Mouse (Mus musculus): ENCODE data around the gene Hpgds. TPM values are rescaled to one million over a fixed set of nuclear protein-coding genes. Genes with fewer than 3 reads are reported as not detected.
A peak's percentile ranks its signal among the peaks of the same experiment; 100 is the strongest.

Hpgds gene
- polyA plus RNA-seq, 1 experiment from 2014 or later = 9.0 TPM

GRCm38 (mm10) chr6:65137802-65138201, 6.9 kb downstream of the Hpgds start:
- no peak overlapping the region for H3K4me2 ChIP-seq
- peak overlapping the region; percentile 18; the same call in 1 of the 2 replicates for H3K27ac ChIP-seq
- no peaks in the 10 kb centered on the region for H3K9me3 ChIP-seq
- H3K27me3 ChIP-seq = no peaks in the 10 kb centered on the region
- 0 out of 2 replicates have a peak, but pooled peaks have one; percentile 11 for ATAC-seq (ENCODE audit: low FRiP score)
- 22% methylated on average over 2 of the region's 2 CpGs for WGBS
- H3K9ac ChIP-seq = no peak overlapping the region
- H3K4me1 ChIP-seq (replicated peaks) = peaks cover 13% of the 10 kb centered on the region
- H3K36me3 ChIP-seq = no peaks in the 10 kb centered on the region
- H3K4me3 ChIP-seq = no peak overlapping the region

GRCm38 (mm10) chr6:65132376-65132775, 12.3 kb downstream of the Hpgds start:
- no peaks in the 10 kb centered on the region for H3K36me3 ChIP-seq
- H3K27me3 ChIP-seq = no peaks in the 10 kb centered on the region
- no peak overlapping the region for H3K27ac ChIP-seq
- no peak overlapping the region for H3K9ac ChIP-seq
- peaks cover 3% of the 10 kb centered on the region; the same call in 1 of the 2 replicates for H3K4me1 ChIP-seq (replicated peaks)
- 0 out of 2 replicates have a peak, but pooled peaks have one; percentile 49 for ATAC-seq (ENCODE audit: low FRiP score)
- no peaks in the 10 kb centered on the region for H3K9me3 ChIP-seq
- 32% methylated on average over 6 of the region's 6 CpGs for WGBS
- no peak overlapping the region for H3K4me2 ChIP-seq
- H3K4me3 ChIP-seq = no peak overlapping the region

- no peak overlapping the region for H3K9ac ChIP-seq
- no peak overlapping the region for H3K4me3 ChIP-seq
- H3K4me2 ChIP-seq = no peak overlapping the region
- no peak overlapping the region for H3K27ac ChIP-seq
- no peaks in the 10 kb centered on the region; the same call in 1 of the 2 replicates for H3K36me3 ChIP-seq
- peak; percentile 40 for ATAC-seq (ENCODE audit: low FRiP score)
- no peaks in the 10 kb centered on the region for H3K9me3 ChIP-seq
- H3K27me3 ChIP-seq = no peaks in the 10 kb centered on the region
- 16% methylated on average over 2 of the region's 2 CpGs for WGBS
- H3K4me1 ChIP-seq (replicated peaks) = no peaks in the 10 kb centered on the region
These were observed 18.5 kb downstream of the Hpgds start for GRCm38 (mm10) chr6:65126074-65126726.

- H3K27ac ChIP-seq = no peak overlapping the region
- H3K9ac ChIP-seq = no peak overlapping the region
- H3K36me3 ChIP-seq = peaks cover 50% of the 10 kb centered on the region
- H3K4me1 ChIP-seq (replicated peaks) = no peaks in the 10 kb centered on the region
- no peak overlapping the region for H3K4me3 ChIP-seq
- no peaks in the 10 kb centered on the region for H3K27me3 ChIP-seq
- WGBS = 97% methylated on average over 1 of the region's 1 CpGs
- ATAC-seq (ENCODE audit: low FRiP score) = no peak
- H3K4me2 ChIP-seq = no peak overlapping the region
- H3K9me3 ChIP-seq = no peaks in the 10 kb centered on the region
These were observed 27.2 kb downstream of the Hpgds start for GRCm38 (mm10) chr6:65117540-65117939.

- WGBS = 91% methylated on average over 2 of the region's 2 CpGs
- no peak overlapping the region for H3K4me3 ChIP-seq
These were observed 29.8 kb downstream of the Hpgds start for GRCm38 (mm10) chr6:65114902-65115301.

GRCm38 (mm10) chr6:65079139-65079538, 65.6 kb downstream of the Hpgds start:
- H3K4me1 ChIP-seq (replicated peaks) = no peaks in the 10 kb centered on the region
- no peaks in the 10 kb centered on the region for H3K9me3 ChIP-seq
- H3K27ac ChIP-seq = no peak overlapping the region
- peaks cover 43% of the 10 kb centered on the region for H3K36me3 ChIP-seq
- WGBS = 97% methylated on average over 1 of the region's 1 CpGs
- H3K4me2 ChIP-seq = no peak overlapping the region
- ATAC-seq (ENCODE audit: low FRiP score) = no peak
- no peaks in the 10 kb centered on the region for H3K27me3 ChIP-seq
- no peak overlapping the region for H3K4me3 ChIP-seq
- H3K9ac ChIP-seq = no peak overlapping the region

More at GRCm38 (mm10) chr6:65114902-65115301, 29.8 kb downstream of the Hpgds start:
- H3K27ac ChIP-seq = no peak overlapping the region
- peaks cover 60% of the 10 kb centered on the region for H3K36me3 ChIP-seq
- no peaks in the 10 kb centered on the region for H3K4me1 ChIP-seq (replicated peaks)
- no peak overlapping the region for H3K4me2 ChIP-seq
- H3K9me3 ChIP-seq = no peaks in the 10 kb centered on the region
- no peaks in the 10 kb centered on the region for H3K27me3 ChIP-seq
- H3K9ac ChIP-seq = no peak overlapping the region
- ATAC-seq (ENCODE audit: low FRiP score) = no peak

GRCm38 (mm10) chr6:65075201-65075600, 69.5 kb downstream of the Hpgds start:
- WGBS = 83% methylated on average over 2 of the region's 2 CpGs
- peaks cover 64% of the 10 kb centered on the region for H3K36me3 ChIP-seq

More at GRCm38 (mm10) chr6:65075201-65075600, 69.5 kb downstream of the Hpgds start:
- no peaks in the 10 kb centered on the region for H3K27me3 ChIP-seq
- H3K4me1 ChIP-seq (replicated peaks) = no peaks in the 10 kb centered on the region
- H3K4me2 ChIP-seq = no peak overlapping the region
- no peak overlapping the region for H3K9ac ChIP-seq
- no peak overlapping the region for H3K27ac ChIP-seq
- H3K9me3 ChIP-seq = no peaks in the 10 kb centered on the region
- H3K4me3 ChIP-seq = no peak overlapping the region
- no peak for ATAC-seq (ENCODE audit: low FRiP score)

Other genes starting within 250 kb of the Hpgds start
- 98.8 and 101 TPM in 2 replicates for gene Smarcad1, start 102.3 kb downstream of the Hpgds start, polyA plus RNA-seq (2015; fragmentation: Nextera tagmentation; extraction: Ambion mirVana)
- gene C130060K24Rik, start 236.2 kb upstream of the Hpgds start, polyA plus RNA-seq (2015; fragmentation: Nextera tagmentation; extraction: Ambion mirVana) = 1.3 and 1.7 TPM in 2 replicates

All from hindbrain, embryonic 13.5 days (tissue).